Mouse (Mus musculus) hematopoietic stem cell, adult 5-6 weeks (primary cell): ENCODE measurements at regions not wholly inside any gene's neighbourhood (a gene's known extent, or its start where the extent isn't known, plus 50 kb on each side); places are given as distances from the start of the nearest gene placed in this dataset.

ENCODE experiments used
- ATAC-seq, 2 experiments: fragments of 125-278 bp in 1 of 2; replicated peaks in 1 of 2; 2 replicates each; pipeline ENCODE4 v1.8.0; 2016 to 2017; ENCODE audit warnings: inconsistent platforms in 2 of 2, mild to moderate bottlenecking in 2 of 2, moderate number of reproducible peaks in 2 of 2, low read depth in 1 of 2, moderate TSS enrichment in 1 of 2; ENCODE audit not compliant: low FRiP score in 2 of 2, poor library complexity in 2 of 2, severe bottlenecking in 2 of 2, insufficient read depth in 1 of 2, low TSS enrichment in 1 of 2

DNA sequence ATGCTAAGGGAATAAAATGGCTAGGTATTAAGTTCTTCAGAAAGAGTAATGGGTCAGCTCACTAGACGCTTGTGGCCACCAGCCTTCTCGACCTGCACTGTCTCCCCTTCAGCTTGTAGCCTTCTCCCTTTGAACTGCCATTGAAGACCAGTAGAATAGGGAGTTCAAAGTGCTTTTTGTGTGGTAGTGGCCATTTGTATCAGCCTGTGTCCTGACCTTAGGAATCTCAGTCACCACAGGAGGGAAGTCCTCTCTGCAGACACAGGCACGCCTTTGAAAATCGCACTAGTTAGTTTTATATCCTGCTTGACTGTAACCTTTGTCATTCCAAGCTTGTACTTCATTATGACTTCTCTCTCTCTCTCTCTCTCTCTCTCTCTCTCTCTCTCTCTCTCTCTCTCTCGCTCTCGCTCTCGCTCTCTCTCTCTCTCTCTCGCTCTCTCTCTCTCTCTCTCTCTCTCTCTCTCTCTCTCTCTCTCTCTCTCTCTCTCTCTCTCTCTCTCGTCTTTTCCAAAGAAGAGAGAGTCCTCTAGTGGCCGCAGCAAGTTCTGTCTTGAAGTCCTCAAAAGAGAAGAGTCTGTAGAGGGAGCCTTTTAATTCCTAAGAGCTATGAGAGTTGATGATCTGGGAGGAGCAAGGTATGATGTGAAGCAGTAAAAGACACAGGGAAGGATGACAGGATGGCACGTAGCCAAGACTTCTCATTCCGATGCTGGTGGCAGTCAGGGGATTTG is 147.6 kb upstream of the Usp25 start:
- peak; percentile 37 to 51; a peak in 2 of 4 replicates for ATAC-seq

- ATAC-seq: no peak
These were observed 149.1 kb upstream of the Usp25 start for GRCm38 (mm10) chr16:76864392-76864791.

DNA sequence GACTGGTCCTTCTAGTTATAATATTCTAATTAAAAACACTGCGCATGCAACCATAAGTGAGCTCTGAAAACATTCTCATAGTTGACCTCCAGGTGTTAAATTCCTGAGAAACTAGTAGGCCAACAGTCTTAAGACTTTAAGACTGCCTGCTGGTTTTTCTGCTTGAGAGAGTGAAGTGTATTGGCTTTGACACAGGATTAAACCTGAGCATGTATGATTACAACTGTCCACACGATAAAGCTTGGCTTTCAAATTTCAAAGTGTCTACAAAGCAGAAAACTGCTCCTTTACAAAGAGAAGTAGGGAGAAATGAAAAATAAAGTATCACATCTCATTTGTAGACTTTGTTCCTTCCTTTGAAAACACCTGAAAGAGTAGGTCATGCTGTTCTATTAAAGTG is 157.7 kb upstream of the Usp25 start:
- ATAC-seq: no peak

DNA sequence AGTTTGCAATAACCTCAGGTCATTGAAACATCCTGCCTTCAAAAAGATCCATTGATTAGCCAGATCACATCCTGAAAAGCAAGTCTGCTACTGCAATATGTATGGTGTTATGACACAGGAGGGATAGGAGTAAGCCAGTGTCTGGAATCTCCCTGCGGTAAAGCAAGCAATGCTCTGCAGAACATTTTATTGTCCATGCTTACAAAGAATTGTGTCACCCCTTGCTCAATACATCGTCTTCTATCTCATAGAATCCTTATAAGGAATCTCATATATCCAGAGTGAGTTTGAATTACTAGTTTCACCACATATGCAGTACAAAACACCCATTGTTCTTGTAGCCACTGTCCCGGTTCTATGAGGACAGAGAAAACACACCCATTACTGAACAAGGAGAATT is 162.1 kb upstream of the Usp25 start:
- no peak for ATAC-seq

- ATAC-seq: no peak
These were observed 176.1 kb upstream of the Usp25 start for GRCm38 (mm10) chr16:76837450-76837849.

DNA sequence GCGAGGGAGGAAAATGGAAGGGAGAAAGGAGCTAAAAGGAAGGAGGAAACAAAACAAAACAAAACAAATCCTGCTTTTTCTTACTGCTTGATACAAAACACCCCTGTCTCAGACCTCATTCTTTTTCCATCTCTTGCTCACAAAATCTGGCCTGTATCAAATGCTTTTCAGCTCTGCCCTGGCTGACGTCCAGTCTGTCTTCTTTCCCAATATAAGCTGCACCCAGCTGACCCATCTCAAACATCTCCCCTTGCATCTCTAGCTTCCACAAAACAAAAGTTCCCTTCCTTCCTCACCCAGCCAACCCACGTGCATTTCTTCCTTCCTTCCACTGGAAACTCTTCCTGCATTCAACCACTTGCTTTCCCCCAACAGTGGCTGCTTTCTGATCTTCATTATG is 183.1 kb upstream of the Usp25 start:
- ATAC-seq: no peak

DNA sequence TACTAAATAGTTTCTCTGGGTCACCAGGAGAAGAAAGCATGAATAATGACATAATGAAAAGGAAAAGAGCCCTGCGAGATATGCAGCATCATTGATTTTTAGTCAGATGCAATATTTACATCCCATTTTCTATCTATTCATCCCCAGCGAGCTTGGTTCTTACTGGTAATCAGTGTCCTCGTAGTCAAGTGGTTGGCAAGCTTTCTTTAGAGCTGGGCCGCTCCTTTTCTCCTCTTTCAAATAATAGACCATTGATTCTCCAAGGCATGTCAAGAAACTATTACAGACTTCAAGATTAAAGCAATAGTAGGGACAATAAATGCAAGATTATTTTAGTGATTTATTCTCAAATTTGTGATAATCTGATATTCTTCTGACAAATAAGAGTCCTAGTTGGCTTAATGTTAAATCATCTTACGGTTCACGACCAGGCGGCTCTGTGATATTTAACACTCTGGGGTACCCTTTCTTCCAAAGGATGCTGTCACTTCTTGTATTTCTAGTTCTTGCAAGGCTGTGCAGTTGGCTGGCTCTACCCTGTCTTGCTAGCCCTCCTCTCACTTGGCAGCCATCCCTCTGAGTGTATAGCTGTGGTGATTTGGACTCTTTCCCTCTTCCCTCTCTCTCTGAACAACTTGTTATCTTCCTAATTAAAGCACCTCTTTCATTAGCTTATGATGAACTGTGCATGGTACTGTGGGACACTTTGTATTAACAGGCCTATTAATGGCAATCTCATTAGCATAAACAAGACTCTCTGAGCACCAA is 185.6 kb upstream of the Usp25 start:
- no peak for ATAC-seq

DNA sequence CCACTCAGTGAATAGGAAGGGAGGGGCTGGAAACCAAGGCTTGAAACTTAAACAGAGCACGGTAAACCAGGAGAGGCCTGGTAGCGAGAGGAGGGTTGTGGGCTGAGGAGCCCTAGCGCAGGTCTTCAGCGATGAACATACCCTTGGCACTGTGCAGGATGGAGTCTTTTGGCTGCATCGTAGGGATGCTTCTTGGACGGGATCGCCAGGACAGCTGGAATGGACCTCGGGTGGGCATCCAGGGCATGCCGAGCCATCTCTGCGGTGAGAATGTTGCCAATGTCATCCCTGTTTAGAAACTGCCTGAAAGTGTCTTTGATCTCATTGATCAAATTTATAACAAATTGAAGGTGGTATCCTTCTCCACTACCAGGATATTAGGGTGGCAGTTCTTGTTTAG is 192.2 kb upstream of the Usp25 start:
- ATAC-seq: no peak

GRCm38 (mm10) chr16:76816056-76816885 is 197.2 kb upstream of the Usp25 start:
- no peak for ATAC-seq

GRCm38 (mm10) chr16:76803725-76804124 is 209.8 kb upstream of the Usp25 start:
- ATAC-seq: no peak

- peak; percentile 89 to 92 for ATAC-seq
These were observed 226.9 kb upstream of the Usp25 start for GRCm38 (mm10) chr16:76786405-76787155.

DNA sequence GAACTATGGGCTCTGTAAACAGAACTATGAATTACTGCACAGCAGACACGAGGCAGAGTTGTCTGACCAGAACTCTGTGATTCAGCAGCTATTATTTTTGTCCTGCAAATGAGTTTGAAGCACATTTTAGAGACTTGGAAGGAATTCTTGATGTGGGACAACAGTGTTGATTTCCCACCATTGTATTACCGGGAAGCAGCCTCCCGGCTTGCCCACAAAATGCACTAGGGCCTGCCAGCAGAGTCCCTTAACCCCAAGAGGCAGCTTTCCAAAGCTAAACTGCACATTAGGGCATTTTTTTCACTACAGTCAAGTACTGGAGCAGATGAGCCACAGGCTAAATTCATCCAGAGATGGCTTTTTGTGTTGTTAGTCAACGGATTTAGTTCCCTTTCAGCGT is 230.8 kb upstream of the Usp25 start:
- no peak for ATAC-seq

DNA sequence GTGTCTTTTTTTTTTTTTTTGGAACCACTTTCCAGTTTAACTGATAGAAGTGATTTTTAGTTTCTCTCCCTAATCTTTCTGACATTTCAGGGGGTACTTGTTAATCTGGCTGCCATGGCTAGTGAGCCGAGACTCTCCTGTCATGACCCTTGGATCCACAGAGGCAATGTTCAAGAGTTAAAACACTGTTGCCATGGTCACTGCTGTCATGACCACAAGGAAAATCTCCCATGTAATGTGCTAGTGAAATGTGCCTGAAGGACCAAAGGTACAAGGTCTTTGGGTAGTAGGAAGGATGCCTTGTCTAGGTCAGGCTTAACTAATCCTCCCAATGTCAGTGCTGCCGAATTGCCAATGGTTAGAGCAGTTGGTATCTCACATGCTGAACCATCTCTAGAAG is 237.7 kb upstream of the Usp25 start:
- no peak for ATAC-seq

- no peak for ATAC-seq
These were observed 239.5 kb upstream of the Usp25 start for GRCm38 (mm10) chr16:76774032-76774431.

GRCm38 (mm10) chr16:76773466-76773865 is 240.0 kb upstream of the Usp25 start:
- no peak for ATAC-seq

GRCm38 (mm10) chr16:76768607-76769006 is 244.9 kb upstream of the Usp25 start:
- ATAC-seq: peak; percentile 68 to 81; a peak in 3 of 4 replicates

- no peak for ATAC-seq
These were observed 246.9 kb upstream of the Usp25 start for GRCm38 (mm10) chr16:76766636-76767035.
